Mouse (Mus musculus): ENCODE data around the gene Igsf11.

Gene Igsf11

DNA sequence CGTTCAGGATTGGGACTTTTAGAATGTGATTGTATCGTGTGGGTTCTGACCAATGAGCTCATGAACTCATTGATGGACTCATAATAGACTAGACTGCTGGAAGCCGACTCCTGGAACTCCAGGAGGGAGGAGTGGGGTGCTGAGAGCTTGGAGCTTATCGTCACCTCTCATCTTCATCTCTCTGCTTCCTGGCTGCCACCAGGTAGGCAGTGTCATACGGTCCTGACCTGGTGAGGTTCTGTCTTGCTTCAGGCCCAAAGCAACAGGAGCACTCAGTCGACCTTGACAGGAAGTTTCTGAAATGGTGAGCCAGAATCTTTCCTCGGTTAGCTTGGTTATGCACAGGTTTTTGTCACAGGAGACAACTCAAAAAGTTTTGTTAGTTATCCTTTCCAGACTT is at the start of gene Igsf11:
Gene Igsf11 (plus strand): TSS at position 301 of the 400 bp plus-strand sequence.
- DNase-seq (ENCODE audit: low spot score): no peak

DNA sequence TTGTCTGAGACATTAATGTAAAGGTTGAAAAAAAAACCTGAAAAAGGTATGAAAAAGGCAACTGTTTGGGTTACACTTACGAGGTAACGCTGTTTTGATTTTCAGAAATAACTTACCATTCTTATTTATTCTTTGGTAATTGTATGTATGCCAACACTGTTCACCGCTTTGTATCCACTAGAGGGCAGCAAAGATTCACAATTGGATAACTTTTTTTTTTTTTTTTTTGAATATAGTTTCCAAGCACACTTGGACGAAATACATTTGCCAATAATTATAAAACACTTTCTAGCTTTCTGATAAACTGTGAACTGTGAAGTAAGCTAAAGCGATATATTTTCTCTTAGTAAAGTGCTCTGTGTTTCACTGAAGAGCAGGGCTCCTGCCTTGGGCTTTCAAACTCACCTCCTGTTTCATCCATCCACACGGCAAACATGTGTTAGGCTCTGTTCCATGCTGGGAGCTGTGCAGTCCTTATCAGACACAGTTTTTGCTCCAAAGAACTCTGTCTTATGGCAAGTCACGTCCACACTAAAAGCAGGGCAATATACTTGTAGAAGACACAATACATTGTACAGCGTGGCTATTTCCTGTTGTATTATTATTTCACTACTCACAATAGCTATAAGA is 34.2 kb upstream of the Igsf11 start:
- DNase-seq (ENCODE audit: low spot score): no peak

DNA sequence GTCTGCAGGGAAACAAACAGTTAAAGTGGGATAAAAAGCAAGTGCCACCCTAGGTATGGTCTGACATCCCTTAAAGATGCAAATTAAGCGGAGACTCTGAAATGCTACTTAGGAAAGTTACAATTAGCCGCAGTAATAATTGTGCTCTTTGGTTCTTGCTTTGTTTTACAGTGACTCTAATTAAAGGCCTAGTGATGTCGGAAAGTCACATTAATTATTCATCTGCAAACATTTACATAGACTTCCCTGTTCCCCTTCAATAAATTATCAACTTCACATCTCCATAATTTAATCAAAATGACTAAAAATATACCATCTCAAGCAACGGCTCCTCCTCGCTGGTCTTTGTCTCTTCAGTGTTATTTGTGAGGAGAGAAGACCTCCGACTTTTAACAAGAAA is 31.9 kb upstream of the Igsf11 start:
- no peak for DNase-seq (ENCODE audit: low spot score)

DNA sequence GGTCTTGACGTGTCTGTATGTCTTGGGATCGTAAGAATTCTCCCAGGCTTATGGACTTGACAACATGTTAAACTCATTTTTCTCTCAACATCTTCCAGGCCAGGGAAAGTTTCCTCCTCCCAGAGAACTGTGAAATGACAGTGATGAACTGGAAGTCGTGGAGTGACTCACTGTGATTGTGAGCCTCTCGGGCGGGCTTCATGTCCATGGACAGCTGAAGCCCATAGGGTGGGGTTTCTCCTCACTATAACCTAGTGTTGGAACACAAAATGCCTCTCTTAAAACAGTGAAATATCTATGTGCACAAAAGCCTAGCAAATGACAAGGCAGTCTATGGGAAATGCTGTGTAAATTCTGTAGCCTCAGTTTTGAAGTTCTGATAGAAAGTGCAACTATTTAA is 28.1 kb upstream of the Igsf11 start:
- DNase-seq (ENCODE audit: low spot score): no peak

DNA sequence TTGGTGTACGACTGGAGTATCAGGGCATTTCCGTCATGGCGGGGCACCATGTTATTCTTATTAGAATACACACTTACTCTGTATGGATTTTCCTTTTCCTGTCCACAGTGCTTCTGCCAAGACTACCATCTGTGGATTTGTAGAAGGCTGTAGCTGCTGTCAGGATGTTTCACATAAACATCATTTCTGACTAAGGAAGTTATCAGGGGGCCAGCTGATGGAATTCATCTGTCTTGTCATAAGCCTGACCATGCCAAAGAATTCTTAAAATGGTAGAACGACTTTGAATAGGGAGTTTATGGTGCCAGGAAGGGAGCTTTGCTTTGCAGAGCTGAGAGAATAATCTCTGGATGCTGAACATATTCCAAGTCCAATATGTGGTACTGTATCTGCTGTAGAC is 19.2 kb upstream of the Igsf11 start:
- DNase-seq (ENCODE audit: low spot score): no peak

DNA sequence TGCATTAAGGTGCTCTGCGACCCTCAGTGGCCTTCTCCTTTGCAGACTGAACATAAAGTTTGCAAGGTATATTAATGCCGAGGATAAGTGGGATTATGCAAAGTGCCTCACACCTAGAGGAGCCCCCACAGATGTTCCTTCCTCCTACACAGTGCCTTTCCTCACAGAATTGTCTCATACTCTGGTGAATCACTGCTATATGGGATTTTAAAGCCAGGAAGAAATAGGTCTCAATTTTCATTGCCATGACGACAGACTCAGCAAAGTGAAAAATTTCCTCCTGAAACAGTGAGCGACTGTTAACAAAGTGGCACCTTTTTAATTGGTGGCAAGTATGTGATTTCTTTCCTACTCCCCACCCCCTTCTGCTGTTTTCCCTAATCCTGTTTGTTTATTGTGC is 18.0 kb upstream of the Igsf11 start:
- no peak for DNase-seq (ENCODE audit: low spot score)

DNA sequence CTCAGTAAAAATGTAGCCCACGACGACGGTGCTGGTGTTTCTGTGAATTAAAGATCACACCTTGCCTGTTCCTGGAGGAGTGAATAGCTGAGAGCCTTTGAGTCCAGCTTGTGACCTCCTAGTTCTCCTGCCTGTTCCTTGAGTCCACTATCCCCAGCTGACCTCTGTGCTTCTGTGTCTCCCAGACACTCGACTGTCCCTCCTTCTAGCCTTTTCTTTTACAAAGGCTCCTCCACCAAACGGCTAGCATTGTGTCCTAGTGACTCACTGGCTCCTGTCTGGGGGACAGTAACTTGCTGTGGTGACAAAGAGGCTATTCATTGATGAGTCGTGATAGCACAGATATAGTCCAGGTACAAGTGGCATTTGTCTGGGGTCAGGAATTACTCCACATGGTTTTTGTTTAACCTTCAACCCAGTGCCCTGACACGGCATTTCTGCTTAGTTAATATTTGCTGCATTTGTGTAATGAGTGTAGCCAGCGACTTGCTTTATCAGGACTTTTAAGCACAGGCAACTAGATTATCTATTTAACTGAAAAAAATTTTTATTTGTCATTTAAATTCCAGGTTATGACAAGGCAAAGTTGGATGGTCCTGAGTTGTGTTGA is 6.5 kb downstream of the Igsf11 start:
- DNase-seq (ENCODE audit: low spot score): no peak

DNA sequence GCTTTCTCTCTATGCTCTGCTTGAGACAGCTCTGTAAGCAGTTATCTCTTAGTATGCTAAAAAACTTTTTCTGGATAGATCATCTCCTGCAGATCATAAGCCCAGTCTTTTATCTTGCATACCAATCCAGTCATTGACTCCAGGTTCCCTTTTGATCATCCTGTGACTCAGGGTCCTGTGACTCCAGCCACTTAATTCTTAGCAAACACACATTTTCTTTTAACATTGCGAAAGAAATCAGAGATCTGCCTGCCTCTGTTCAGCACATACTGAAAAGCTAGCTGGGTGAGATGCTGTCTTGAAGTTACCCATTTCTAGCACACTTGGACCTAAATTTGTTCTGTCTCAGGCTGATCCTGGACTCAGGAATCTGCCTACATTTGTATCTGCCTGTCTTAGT is 7.6 kb downstream of the Igsf11 start:
- no peak for DNase-seq (ENCODE audit: low spot score)

DNA sequence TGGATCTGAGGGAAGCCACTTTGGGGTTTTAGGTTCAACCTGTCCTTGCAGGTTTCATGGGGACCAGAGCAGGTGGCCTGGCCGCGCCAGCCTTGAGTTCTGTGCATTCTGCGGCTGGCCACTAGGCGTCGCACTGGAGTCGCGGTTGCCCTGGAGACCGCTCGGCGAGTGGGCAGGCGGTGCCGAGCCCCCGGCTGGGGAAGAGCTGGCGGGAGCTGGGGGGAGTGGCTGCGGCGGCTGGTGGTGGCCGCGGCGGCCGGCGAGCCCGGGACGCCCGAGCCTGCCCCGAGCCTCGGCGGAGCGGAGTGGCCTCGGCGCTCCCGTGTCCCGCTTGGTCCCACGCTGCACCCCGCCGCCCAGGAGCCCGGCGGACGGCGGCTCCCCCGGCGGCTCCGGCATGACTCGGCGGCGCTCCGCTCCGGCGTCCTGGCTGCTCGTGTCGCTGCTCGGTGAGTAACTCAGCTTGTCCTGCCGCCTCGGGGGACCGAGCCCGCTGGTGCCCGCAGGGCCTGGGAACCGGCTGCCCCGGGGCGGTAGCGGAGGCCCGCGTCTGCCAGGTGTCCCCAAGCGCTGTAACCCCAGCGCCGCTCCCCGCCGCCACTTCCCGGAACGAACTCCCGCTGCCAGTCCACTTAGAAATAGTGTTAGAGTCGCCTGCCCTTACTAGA is 9.8 kb downstream of the Igsf11 start:
- peak; percentile 93 for DNase-seq (ENCODE audit: low spot score)

DNA sequence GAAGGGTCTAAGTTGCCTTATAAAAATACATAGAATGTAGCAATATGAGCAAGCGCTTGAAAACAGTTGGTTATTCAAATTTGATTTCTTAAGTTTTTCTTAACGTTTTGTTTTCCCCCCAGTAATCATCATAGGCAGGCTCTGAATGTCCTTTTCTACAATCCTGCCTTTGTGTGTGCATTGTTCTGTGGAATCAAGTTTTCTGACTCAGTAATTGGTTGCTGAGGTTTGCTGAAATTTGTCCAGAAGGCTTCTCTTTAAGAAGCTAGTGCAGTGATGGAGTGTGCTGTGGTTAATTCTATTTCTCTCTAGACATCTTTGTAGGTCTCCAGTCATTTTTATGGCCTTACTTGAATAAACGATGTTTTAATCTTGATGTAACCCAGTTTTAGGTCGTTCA is 10.5 kb downstream of the Igsf11 start:
- no peak for DNase-seq (ENCODE audit: low spot score)

DNA sequence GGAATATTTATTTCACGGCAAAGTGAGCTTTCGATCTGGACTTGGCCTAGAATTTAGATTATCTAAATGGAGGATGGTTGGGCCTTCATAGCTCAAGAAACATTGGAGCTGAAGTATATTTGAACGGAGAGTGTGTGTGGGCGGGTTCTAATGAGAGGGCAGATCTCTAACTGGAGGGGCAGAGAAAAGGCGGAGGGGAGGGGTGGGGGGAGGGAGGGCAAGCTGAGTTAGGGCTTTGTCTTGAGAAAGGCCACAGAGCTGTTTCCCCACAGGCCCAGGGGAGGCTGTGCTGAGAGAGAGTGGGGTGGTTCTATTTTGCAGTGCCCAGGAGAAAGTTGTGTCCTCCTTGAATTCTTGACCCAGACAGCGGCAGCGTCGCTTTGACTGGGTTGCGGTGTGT is 11.7 kb downstream of the Igsf11 start:
- DNase-seq (ENCODE audit: low spot score): no peak

DNA sequence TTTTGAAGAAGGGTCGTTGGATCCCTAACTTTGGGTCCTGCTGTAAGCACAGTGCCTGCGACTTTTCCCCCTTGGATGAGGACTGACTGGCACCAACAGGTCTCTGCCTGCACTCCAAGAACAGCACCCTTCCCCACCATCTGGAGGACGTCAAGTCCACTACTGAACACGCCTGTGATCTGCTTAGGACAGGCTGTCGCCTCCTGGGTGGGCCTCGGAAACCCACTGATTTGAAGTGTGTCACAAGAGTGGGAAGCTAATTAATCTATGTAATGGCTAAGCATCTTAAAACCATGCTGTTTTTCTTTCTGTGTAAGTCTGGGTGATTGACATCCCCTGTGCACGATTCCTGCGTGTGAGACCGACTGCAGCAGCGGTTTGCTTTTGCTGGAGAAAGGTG is 13.4 kb downstream of the Igsf11 start:
- DNase-seq (ENCODE audit: low spot score): no peak

DNA sequence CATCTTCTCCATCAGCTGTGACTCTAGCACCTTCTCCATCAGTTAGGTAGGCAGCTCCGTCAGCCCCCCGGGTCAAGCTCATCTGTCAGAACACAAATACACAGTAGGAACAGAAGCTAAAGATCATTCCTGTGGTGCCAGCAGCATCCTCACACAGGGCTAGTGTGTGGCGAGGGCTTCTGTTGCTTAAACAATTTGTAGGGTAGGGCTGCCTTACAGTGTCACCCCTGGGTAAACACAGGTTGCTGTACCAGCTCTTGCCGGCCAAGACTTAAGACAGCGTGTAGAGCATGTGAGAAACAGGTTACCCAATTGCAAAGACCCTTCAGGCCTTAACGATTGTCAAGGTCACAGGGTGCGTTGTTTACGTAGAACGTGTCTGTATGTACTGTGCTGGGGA is 15.8 kb downstream of the Igsf11 start:
- no peak for DNase-seq (ENCODE audit: low spot score)

DNA sequence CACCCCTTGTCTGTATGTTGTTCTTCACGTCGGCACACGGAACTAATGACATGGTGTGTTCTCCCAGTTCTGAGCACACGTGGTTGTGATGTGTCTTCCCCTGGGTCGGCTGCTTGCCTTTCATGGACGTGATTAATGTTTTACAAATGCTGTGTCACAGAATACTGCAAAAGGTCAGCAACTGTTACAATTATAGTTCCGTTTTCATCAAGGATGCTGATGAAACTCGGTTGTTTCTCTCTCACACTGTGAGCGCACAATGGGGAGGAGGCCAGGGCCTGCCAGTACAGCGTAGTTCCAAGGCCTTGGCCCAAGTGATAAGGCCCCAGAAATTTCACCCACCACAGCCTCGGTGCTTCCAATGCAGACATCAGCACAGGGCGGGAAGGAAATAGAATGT is 17.0 kb downstream of the Igsf11 start:
- DNase-seq (ENCODE audit: low spot score): no peak

DNA sequence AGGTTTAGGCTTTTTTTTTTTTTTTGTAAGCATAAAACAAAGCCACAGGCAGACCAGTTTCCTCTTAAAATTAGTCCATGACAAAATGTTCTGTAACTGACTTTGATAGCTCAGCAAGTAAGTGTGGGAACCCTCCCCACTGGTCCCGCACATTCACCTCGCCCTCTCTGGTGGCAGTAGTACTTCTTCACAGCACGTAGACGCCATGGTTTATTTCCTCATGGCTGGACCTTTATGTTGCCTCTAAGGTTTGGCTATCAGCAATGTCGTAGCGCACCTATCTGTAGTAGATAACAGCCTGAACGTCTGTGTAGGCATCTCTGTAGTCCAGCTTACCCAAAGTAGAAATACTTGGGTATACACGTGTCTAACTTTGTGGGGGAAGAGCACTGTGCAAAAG is 17.6 kb downstream of the Igsf11 start:
- no peak for DNase-seq (ENCODE audit: low spot score)

DNA sequence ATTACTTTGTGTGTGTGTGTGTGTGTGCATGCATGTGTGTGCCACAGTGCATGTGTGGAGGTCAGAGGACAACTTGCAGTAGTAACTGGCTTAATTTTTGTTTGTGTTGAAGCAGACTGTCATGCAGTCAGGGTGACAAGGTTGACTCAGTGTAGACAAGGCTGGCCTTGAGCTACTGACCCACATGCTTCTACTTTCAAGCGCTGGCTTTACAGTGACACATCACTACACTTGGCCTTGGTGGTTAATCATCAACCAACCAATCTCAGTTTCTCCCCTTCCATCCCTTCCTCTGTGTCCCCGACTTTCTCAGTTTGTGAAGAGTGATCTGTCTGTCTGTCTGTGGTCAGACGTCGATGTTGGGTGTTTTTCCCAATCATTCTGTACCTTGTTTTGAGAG is 23.0 kb downstream of the Igsf11 start:
- DNase-seq (ENCODE audit: low spot score): no peak

DNA sequence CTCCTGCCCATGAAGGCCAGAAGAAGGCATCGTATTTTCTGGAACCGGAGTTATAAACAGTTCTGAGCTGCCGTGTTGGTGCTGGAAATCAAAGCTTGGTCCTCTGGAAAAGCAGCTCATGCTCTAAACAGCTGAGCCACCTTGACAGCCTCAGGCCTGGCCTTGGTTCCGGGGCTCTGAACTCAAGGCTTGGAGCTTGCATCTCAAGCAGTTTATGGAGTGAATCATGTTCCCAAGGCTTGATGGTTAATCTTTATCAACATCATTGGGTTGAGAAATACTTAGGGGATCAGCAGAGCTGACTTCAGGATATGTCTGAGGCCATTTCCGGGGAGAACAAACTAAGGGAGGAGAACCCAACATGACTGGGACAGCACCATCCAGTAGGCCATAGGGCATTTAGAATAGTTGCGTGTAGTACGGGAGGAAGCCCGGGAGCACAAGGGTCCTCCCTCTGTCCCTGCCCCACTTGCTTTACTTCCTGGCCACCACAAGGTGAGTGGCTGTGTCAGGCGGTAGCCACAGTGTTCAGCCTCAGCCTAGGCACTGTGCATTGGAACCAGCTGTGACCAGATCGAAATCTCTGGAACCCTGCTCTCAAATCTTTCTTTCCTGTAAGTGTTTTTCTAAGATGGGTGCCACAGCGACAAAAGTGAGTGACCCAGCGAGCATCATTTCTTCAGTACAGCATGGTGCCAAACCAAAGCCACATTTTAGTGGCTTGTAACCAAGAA is 23.7 kb downstream of the Igsf11 start:
- DNase-seq (ENCODE audit: low spot score): no peak

DNA sequence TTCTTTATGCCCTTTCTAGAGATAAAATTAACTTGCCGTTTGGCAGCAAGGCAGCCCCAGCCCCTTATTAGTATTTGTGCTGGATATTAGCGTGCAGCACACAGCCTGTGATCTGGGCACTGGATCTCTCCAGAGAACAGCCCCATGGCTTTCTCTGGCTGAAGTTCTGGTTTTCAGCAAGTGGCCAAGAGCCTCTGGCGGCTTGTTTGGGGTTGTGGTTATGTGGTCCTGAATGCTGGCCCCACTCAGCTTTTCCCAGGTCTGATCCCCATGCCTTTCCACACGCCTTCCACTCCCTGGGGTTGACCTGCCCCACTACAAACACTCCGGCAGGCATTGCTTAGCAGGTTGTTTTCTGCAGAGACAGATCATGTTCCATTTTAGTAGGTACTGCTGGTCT is 24.4 kb downstream of the Igsf11 start:
- DNase-seq (ENCODE audit: low spot score): no peak

DNA sequence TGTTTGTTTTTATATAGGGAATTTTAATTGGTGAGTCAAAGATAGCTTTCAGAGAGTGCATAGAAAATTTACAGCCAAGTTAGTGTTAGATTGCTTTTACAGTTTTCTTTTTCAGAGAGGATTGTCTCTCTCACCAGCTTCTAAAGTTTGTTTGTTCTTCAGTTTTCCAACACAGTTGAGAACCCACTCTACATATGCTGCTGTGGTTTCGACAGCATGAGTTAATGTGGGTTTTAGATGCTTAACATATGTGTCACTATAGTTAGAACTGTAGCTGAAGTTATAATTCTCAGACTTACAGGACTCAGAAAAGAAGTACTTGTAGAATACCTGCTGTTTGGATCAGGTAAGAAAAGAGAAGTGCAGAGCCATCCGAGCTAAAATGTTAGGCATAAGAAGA is 25.6 kb downstream of the Igsf11 start:
- no peak for DNase-seq (ENCODE audit: low spot score)

DNA sequence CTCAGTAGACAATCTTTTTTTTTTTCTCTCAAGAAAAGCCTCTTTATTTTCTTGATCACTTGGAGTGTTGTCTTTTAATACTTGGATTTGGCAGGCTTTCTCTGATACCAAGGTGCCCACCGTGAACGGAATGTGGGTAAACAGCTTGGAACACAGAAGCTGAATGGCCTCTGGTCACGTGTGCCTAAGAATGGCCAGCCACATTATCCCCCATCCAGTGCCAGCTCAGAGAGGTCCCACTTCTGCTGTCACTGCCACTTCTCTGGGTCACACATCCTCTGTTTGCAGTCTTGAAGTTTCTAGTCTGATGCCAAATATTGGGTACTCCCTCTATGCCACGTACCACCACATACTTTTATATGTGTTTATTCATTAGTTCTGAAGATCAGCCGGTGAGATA is 28.0 kb downstream of the Igsf11 start:
- no peak for DNase-seq (ENCODE audit: low spot score)

DNA sequence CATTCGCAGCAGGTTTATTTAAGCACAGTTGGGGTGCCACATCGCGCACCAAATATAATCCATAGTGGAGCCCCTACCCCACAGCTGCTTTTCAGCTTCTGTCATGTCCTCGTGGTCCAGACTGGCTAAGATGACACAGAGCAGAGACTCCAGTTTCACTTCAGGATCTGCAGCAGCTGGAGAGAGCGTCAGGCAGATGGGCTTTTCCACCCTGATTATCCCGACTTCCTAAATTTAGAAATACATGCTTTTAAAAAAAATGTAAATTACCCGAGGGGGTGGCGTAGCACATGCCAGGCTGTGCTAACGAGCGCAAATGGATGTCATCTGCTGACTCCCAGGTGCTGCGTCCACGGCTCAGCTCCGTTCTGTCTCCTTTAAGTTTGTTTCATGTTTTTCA is 32.5 kb downstream of the Igsf11 start:
- DNase-seq (ENCODE audit: low spot score): no peak

DNA sequence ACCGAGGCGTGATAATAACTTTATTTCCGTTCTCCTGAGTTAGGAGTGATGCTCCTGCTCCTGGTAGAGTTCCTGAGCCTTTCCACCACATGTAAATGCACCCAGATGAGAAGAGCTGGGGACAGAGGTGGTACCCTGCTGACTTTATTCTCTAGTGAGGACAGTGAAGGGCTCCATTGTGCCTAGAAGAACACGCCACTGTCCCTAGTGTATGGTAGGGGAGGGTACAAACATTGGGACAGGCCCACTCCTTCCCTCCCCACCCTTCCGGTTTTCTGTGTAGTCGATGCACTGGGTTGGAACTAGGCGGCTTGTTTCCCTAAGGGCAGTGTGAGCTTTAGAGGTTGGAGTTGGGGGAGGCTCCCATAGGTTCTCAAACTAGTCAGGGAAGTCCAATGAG is 36.3 kb downstream of the Igsf11 start:
- DNase-seq (ENCODE audit: low spot score): no peak

DNA sequence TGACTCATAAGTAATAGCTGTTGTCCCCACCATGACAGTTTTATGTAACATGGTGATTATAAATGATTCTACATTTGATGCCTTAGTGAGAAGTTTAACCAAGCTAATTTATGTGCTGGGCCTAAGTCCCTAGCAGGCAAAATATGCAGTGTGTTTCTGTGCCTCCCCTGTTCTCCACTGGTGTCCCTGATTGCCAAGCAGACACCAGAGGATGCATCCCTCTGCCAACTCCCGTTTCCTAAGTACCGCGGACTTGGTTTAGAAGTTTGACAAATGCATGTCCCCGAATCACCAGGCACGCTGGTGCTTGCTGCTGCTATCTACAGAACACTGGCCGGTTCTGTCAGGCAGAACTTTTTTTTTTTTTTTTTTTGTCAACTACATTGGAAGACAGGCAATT is 39.0 kb downstream of the Igsf11 start:
- DNase-seq (ENCODE audit: low spot score): no peak

All from ovary, postnatal 10 days (tissue).